Mouse (Mus musculus) E14TG2a.4 (cell line): ENCODE data around the gene Dab2ip.

Source experiments
- CTCF ChIP-seq: conservative IDR thresholded peaks from 2 replicates; pipeline ENCODE4 v1.5.1; 2014; ENCODE audit warnings: low read length
- NANOG ChIP-seq: IDR thresholded peaks from 2 replicates; pipeline ENCODE4 v1.6.1; 2014; ENCODE audit warnings: borderline replicate concordance, low read length, mixed read lengths

DNA sequence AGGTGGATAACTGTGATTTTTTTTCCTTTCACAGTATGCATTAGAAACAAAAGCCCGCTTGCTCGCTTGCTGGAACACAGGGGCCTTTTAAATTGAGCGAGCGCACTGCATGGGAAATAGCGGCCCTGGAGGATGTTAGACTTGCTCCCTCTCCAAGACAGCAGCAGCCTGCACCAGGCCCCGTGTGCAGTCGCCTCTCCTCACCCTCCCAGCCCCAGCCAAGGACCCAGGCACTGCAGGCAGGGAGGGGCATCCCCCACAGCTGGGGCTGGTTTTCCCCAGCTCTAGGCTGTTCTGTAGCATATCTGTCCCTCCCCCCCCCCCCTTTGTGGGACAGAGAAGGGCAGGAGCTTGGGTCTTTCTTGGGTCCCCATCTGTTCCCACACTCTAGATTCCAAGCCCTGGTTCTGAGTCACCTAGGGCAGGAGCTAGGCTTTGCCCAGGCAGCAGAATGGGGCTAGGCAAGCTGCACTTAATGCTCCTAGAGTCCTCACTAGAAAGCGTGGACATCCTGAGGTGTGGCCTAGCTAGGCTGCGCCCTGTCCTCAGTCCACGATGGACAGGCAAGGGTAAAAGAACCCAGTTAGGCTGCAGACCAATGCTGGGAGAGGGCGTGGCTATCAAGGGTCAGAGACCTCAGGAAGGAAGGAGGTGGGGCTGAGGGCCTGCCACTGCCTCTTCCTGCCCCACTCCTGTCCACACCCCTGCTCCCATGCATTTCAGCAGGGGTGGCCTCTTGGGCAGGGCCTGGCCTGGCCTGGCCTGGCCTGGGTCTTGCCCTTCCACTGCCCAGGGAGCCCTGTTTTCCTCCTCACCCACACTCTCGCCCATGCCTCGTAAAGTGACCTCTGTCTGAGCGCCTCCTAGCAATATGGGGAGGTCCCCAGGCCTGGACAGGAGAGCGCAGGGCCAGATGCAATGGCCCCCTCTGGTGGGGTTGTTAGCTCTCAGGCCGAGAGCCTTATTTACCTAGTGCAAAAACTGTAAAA lies 171.3 kb downstream of the Dab2ip start:
- TF ChIP-seq CTCF = no peak
- no peak for TF ChIP-seq NANOG
